1 mouse cellular context compared by ENCODE assay signal in the genomic region with DNA sequence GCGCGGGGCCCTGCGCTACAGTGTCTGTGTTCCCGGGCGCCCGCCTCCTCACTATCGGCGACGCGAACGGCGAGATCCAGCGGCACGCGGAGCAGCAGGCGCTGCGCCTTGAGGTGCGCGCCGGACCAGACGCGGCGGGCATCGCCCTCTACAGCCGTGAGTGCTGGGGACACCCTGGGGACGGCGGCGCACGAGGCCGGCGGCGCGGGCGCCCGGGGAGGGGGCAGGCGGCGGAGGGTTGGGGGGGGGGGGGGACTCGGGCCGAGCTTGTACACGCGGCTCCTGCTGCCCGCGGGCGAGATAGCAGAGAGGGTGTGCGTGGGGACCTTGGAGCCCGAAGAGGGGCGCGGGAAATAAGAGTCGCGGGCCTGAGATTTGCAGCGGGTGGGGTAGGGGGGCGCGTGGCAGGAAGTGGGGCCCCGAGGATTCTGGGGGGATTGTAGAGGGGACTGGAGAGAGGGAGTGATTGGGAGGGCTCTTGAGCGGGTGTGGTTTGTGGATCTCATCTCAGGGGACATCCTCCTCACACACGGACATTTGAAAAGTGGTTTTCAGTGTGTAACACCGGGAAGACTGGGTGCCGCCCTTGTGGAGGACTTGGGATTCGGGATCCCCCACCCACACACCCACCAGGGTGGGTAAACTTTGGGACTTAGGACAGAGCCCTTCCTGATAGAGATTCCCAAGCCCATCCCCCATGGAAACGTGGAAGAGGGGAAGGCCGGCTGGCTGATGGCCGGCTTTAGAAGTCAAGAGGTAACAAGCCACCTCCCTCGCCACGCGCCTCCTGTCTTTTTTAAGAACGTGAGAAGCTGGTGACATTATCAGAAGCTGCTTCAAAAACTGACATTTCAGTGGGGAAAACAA.
TF ChIP-seq lines count a peak whose summit lies in the region.

No protein-coding gene starts in this region.

TF ChIP-seq in C2C12, 6 proteins besides CTCF, POLR2A, EP300 and RAD21:
- no peak for TF ChIP-seq FOSL1 (IDR thresholded peaks at IDR 0.05; ENCODE audit: insufficient read depth, low read length, poor library complexity, severe bottlenecking)
- peak; percentile 30 for TF ChIP-seq MAX (IDR thresholded peaks at IDR 0.05)
